Mouse (Mus musculus) liver, adult 2 months (tissue): Measurements from ENCODE around the gene Ptp4a2.

ENCODE experiments used
- CTCF ChIP-seq: fragments of 200-500 bp; IDR thresholded peaks from 2 replicates; pipeline ENCODE4 v1.5.1; 2011; ENCODE audit warnings: low read depth, low read length, control low read depth
- POLR2A ChIP-seq: fragments of 200-500 bp; IDR thresholded peaks from 2 replicates; pipeline ENCODE4 v1.6.1; 2011; ENCODE audit warnings: low read length, control low read depth; ENCODE audit not compliant: insufficient read depth; ENCODE audit errors: extremely low read depth

GRCm38 (mm10) chr4:129817591-129817990, 6.6 kb downstream of the Ptp4a2 start:
- TF ChIP-seq CTCF: no peak
- TF ChIP-seq POLR2A: no peak
